Mouse (Mus musculus): Measurements from ENCODE around the gene Gm44790. TPM values are rescaled to one million over a fixed set of nuclear protein-coding genes. Genes with fewer than 3 reads are reported as not detected.
A peak's percentile ranks its signal among the peaks of the same experiment; 100 is the strongest.

The Gm44790 gene
- total and polyA plus RNA-seq, 3 experiments: 0.29 to 0.77 TPM; not detected in 1

- no peak for DNase-seq (ENCODE audit: low read depth, low spot score)
- no peaks in the 10 kb centered on the region for H3K9me3 ChIP-seq (replicated peaks; ENCODE audit: insufficient read depth, low read length)
- H3K27me3 ChIP-seq (ENCODE audit: control insufficient read depth in 1 of 2, insufficient read depth in 2 of 2, low read length in 2 of 2): no peaks in the 10 kb centered on the region
- peaks cover 0 to 16% of the 10 kb centered on the region in 2 experiments; a peak in 2 of 4 replicates for H3K36me3 ChIP-seq (ENCODE audit: control insufficient read depth in 1 of 2, insufficient read depth in 2 of 2, low read length in 2 of 2)
- H3K4me3 ChIP-seq (ENCODE audit: control insufficient read depth in 1 of 2, insufficient read depth in 1 of 2, low read depth in 2 of 2, low read length in 2 of 2): no peak overlapping the region
- no peak overlapping the region for H3K27ac ChIP-seq (ENCODE audit: control insufficient read depth, low read depth, low read length)
- H3K9ac ChIP-seq (ENCODE audit: control insufficient read depth, low read depth, low read length, poor library complexity, severe bottlenecking): no peak overlapping the region
- TF ChIP-seq SMC3 (IDR thresholded peaks at IDR 0.05; ENCODE audit: low read depth, low read length) (no peak), USF2 (IDR thresholded peaks at IDR 0.05; ENCODE audit: borderline replicate concordance in 1 of 2, insufficient read depth in 1 of 2, low read depth in 1 of 2, low read length in 2 of 2) (no peak), RAD21 (IDR thresholded peaks at IDR 0.05; ENCODE audit: low read depth, low read length) (no peak), HCFC1 (IDR thresholded peaks at IDR 0.05; ENCODE audit: low read depth, low read length) (no peak), MAX (IDR thresholded peaks at IDR 0.05; ENCODE audit: low read length) (no peak), MEF2A (IDR thresholded peaks at IDR 0.05; ENCODE audit: extremely low read depth, insufficient replicate concordance, low read depth, low read length, poor library complexity, severe bottlenecking) (no peak), BHLHE40 (IDR thresholded peaks at IDR 0.05; ENCODE audit: borderline replicate concordance, low read depth, low read length) (no peak), UBTF (IDR thresholded peaks at IDR 0.05; ENCODE audit: borderline replicate concordance, insufficient read depth, low read depth, low read length) (no peak), MXI1 (IDR thresholded peaks at IDR 0.05; ENCODE audit: low read depth, low read length) (no peak), CHD2 (IDR thresholded peaks at IDR 0.05; ENCODE audit: low read length) (no peak), EP300 (IDR thresholded peaks at IDR 0.05; ENCODE audit: low read depth in 1 of 2, low read length in 2 of 2) (no peak)
- H3K79me2 ChIP-seq (ENCODE audit: control insufficient read depth, insufficient read depth, low read length, poor library complexity): no peaks in the 10 kb centered on the region
- no peaks in the 10 kb centered on the region for H3K4me1 ChIP-seq (ENCODE audit: control insufficient read depth in 1 of 2, insufficient read depth in 2 of 2, low read length in 2 of 2)
These were observed 7.7 kb upstream of the Gm44790 start for GRCm38 (mm10) chr6:86418711-86419110.

- Histone ChIP-seq H3K9me3 (replicated peaks; ENCODE audit: insufficient read depth, low read length) (no peaks in the 10 kb centered on the region), H3K36me3 (ENCODE audit: control insufficient read depth in 1 of 2, insufficient read depth in 2 of 2, low read length in 2 of 2) (peaks cover 0 to 20% of the 10 kb centered on the region in 2 experiments; a peak in 2 of 4 replicates), H3K27me3 (ENCODE audit: control insufficient read depth in 1 of 2, insufficient read depth in 2 of 2, low read length in 2 of 2) (no peaks in the 10 kb centered on the region), H3K79me2 (ENCODE audit: control insufficient read depth, insufficient read depth, low read length, poor library complexity) (no peaks in the 10 kb centered on the region), H3K4me1 (ENCODE audit: control insufficient read depth in 1 of 2, insufficient read depth in 2 of 2, low read length in 2 of 2) (no peaks in the 10 kb centered on the region), H3K4me3 (ENCODE audit: control insufficient read depth in 1 of 2, insufficient read depth in 1 of 2, low read depth in 2 of 2, low read length in 2 of 2) (no peak overlapping the region), H3K27ac (ENCODE audit: control insufficient read depth, low read depth, low read length) (no peak overlapping the region), H3K9ac (ENCODE audit: control insufficient read depth, low read depth, low read length, poor library complexity, severe bottlenecking) (no peak overlapping the region)
- TF ChIP-seq ZNF384 (IDR thresholded peaks at IDR 0.05; ENCODE audit: low read depth, low read length): no peak
- no peak for TF ChIP-seq POLR2AphosphoS5 (IDR thresholded peaks at IDR 0.05; ENCODE audit: borderline replicate concordance, low read depth, low read length)
- no peak for TF ChIP-seq ZKSCAN1 (IDR thresholded peaks at IDR 0.05; ENCODE audit: low read depth, low read length)
- DNase-seq (ENCODE audit: low read depth, low spot score): no peak
These were observed 7.2 kb upstream of the Gm44790 start for GRCm38 (mm10) chr6:86419239-86419638.

GRCm38 (mm10) chr6:86420491-86420890, 6.0 kb upstream of the Gm44790 start:
- Histone ChIP-seq H3K79me2 (ENCODE audit: control insufficient read depth, insufficient read depth, low read length, poor library complexity) (no peaks in the 10 kb centered on the region), H3K27ac (ENCODE audit: control insufficient read depth, low read depth, low read length) (no peak overlapping the region), H3K4me3 (ENCODE audit: control insufficient read depth in 1 of 2, insufficient read depth in 1 of 2, low read depth in 2 of 2, low read length in 2 of 2) (no peak overlapping the region), H3K27me3 (ENCODE audit: control insufficient read depth in 1 of 2, insufficient read depth in 2 of 2, low read length in 2 of 2) (no peaks in the 10 kb centered on the region), H3K9me3 (replicated peaks; ENCODE audit: insufficient read depth, low read length) (no peaks in the 10 kb centered on the region), H3K9ac (ENCODE audit: control insufficient read depth, low read depth, low read length, poor library complexity, severe bottlenecking) (no peak overlapping the region), H3K36me3 (ENCODE audit: control insufficient read depth in 1 of 2, insufficient read depth in 2 of 2, low read length in 2 of 2) (peaks cover 0 to 20% of the 10 kb centered on the region in 2 experiments; a peak in 2 of 4 replicates), H3K4me1 (ENCODE audit: control insufficient read depth in 1 of 2, insufficient read depth in 2 of 2, low read length in 2 of 2) (no peaks in the 10 kb centered on the region)
- TF ChIP-seq TCF12 (IDR thresholded peaks at IDR 0.05; ENCODE audit: low read depth, low read length) (no peak), JUND (IDR thresholded peaks at IDR 0.05; ENCODE audit: low read depth, low read length) (no peak), SMC3 (IDR thresholded peaks at IDR 0.05; ENCODE audit: low read depth, low read length) (peak; percentile 51), BHLHE40 (IDR thresholded peaks at IDR 0.05; ENCODE audit: borderline replicate concordance, low read depth, low read length) (no peak), EP300 (IDR thresholded peaks at IDR 0.05; ENCODE audit: low read depth in 1 of 2, low read length in 2 of 2) (no peak), CTCF (IDR thresholded peaks at IDR 0.05 in 2 of 3, conservative IDR thresholded peaks at IDR 0.05 in 1 of 3; ENCODE audit: control insufficient read depth in 1 of 3, insufficient read depth in 1 of 3, low read depth in 2 of 3, low read length in 3 of 3, poor library complexity in 1 of 3, severe bottlenecking in 1 of 3) (peak; percentile 66 to 93 (median 74)), ZMIZ1 (IDR thresholded peaks at IDR 0.05; ENCODE audit: low read depth, low read length) (no peak)
- DNase-seq (ENCODE audit: low read depth, low spot score): peak; percentile 76
